Mouse (Mus musculus) forebrain, embryonic 16.5 days (tissue): ENCODE measurements around the gene Zfp160. TPM values are rescaled to one million over a fixed set of nuclear protein-coding genes. Genes with fewer than 3 reads are reported as not detected.

Experiments used
- polyA plus RNA-seq: library from polyadenylated mRNA; unstranded; fragments of >200 nt; fragmentation: Nextera tagmentation; extraction: Ambion mirVana; gene quantifications from 2 replicates; pipeline ENCODE4 v1.2.1, GENCODE M21; 2015

Zfp160 gene
- polyA plus RNA-seq, 1 experiment from 2014 or later, result 20.8 TPM

Other genes starting within 250 kb of the Zfp160 start
- not detected in 2 replicates for gene Vmn1r228, start 222.7 kb upstream of the Zfp160 start, polyA plus RNA-seq
- gene Vmn1r229, start 197.3 kb upstream of the Zfp160 start, polyA plus RNA-seq, result 0.03 TPM in 1 of 2 replicates, not detected in the other
- gene Vmn1r230, start 168.5 kb upstream of the Zfp160 start, polyA plus RNA-seq, result not detected in 2 replicates
- gene Vmn1r231, start 103.8 kb upstream of the Zfp160 start, polyA plus RNA-seq, result not detected in 2 replicates
- gene Vmn1r232, start 89.2 kb upstream of the Zfp160 start, polyA plus RNA-seq, result not detected in 2 replicates
- gene Ppp2r1a, start 63.6 kb upstream of the Zfp160 start, polyA plus RNA-seq, result 651 and 692 TPM in 2 replicates
- not detected in 2 replicates for gene Vmn1r233, start 12.4 kb upstream of the Zfp160 start, polyA plus RNA-seq
- not detected in 2 replicates for gene Vmn1r234, start 217.2 kb downstream of the Zfp160 start, polyA plus RNA-seq
- gene Vmn1r235, start 247.5 kb downstream of the Zfp160 start, polyA plus RNA-seq, result not detected in 2 replicates